Mouse (Mus musculus) MN1 (cell line): ENCODE measurements at regions not wholly inside any gene's neighbourhood (a gene's known extent, or its start where the extent isn't known, plus 50 kb on each side); places are given as distances from the start of the nearest gene placed in this dataset.
"Not testable (repeated sequence)": the region's sequence is repeated elsewhere in the genome, so short reads cannot be mapped to it uniquely, and the experiment has no call there.

Experiments used
- DNase-seq: peaks from one replicate; pipeline ENCODE4 v3.0.0-alpha.2; 2016; ENCODE audit warnings: low spot score

DNA sequence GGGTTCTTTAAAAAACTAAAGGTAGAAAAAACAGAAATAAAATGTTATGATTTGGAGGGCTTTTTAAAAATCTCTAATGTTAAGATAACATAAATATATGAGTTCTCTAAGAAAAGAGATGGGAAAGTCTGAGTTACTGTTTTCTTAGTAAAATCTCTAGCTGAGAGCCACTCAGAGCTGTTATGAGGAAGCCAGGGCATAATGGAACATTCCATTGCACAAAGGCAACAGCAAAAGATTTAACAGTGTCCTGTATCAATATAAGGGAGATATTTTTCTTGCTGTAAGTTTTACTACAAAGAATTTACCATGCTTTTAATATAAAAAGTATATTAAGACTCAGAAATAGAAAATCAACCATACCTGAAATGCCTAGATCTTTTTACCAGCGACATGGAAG lies 82.9 kb upstream of the Rfc3 start:
- peak; percentile 48 for DNase-seq

DNA sequence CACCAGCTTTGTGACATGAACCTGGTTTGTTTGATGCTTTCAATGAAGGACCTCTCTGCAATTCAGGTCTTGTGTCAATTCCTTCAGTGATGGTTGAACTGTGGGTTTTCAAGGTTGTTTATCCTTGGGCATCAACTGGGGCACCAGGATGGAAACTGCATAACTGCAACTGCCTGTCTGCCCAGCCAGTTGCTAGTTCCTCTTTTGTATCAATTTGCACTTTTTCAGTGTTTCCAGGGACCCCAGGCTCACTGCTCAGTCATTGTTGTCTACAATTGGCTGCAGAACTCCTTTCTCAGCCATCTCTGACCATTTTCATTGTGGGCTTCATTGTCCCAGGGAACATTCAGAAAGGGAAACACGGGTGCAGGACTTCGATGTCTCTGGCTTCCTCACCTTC lies 74.6 kb upstream of the Rfc3 start:
- DNase-seq: no peak

DNA sequence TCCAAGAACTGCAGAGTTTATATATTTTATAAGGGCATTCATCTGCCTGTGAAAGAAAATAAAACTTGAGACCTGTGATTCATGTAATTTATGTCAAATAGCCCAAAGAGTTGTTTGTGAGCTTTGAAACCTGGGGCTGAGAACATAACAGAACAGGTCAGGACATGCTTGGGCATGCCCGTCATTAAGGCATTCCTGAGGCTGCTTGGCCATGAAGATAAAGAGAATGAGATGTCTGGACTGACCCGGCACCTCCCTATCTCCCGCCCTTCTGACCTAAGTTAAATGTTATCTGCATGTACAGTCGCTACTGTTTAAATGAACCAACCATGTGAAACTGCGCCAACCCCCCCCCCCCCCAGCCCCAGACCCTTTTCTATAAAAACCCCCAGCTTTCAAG lies 73.4 kb upstream of the Rfc3 start:
- DNase-seq: not testable (repeated sequence)

DNA sequence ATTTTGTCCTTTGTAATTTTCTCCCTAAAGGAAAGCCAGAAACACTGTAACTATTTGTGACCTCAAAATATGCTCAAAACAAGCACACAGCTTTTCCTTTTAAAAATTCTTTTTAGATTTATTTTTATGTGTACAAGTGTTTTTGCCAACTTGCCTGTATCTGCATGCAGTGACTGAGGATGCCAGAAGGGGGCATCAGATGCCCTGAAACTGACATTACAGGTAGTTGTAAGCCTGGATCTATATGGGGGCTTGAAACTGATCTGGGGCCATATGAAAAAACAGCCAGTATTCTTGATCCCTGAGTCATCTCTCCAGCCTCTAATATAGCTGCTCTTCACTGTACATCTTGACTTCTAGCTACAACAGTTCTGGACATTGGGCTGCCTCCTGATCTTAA lies 71.4 kb upstream of the Rfc3 start:
- no peak for DNase-seq

DNA sequence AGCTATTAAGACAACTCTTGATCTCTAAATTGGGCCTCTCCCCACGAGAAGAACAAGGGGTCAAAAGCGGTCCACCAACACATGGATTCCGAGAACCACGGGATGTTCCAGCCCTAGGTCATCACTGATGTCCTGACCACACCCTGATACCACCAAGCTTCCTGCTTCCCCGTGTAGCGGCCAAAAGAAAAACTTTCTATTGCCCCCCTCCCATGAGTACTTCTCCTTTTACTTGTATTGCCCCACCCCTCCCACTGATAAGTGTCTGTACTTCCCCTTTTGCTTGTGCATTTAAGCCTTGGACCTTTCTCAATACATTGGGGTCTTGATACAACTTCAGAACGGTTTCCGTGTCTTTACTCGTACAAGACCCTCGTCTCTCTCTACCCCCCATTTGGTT lies 68.7 kb upstream of the Rfc3 start:
- not testable (repeated sequence) for DNase-seq

DNA sequence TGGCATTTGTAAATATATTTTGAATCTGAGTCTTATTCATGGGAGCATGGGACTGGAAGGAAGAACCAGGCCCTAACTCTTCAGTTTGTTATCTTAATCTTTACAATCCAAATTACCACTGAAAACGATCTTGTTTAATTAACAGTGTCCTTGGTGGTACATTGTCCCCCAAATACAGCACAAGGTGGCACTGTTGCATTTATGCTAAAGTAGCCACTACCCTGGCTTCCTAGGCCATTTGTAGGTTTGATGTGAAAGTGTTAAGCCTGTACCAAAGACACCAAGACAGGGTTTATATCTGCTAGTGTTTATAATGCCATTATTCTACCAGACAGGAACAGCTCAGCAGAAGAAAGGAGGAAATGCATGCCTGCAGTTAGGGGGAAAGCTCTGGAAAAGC lies 66.9 kb upstream of the Rfc3 start:
- DNase-seq: no peak

- DNase-seq: no peak
Measured at GRCm38 (mm10) chr5:151705226-151705625, 54.2 kb upstream of the Rfc3 start.

DNA sequence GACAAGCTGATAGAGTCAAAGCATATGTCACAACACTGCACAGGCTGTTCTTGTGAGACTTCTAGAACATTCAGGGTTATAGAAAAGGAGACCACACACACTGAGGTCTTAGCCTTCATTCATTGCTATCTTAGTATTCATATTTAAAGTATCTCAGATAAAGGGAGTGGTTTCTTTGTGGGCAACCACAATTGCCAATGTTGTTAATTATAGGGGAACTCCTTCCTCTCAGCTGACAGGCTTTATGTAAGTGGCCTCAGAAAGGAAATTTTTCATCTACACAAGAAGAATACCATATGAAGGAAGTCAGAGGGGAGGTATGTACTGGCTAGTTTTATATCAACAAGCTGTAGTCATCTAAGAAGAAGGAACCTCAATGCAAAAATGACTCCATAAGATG lies 53.0 kb upstream of the Rfc3 start:
- no peak for DNase-seq
